Mouse (Mus musculus) neural tube, embryonic 10.5 days (tissue): ENCODE measurements at regions not wholly inside any gene's neighbourhood (a gene's known extent, or its start where the extent isn't known, plus 50 kb on each side); places are given as distances from the start of the nearest gene placed in this dataset.

Experiments
- DNase-seq: peaks from one replicate; pipeline ENCODE4 v3.0.0-alpha.2; 2017; ENCODE audit warnings: low spot score; ENCODE audit errors: extremely low spot score

GRCm38 (mm10) chr2:9791970-9792369 lies 89.1 kb upstream of the 4930412O13Rik start:
- no peak for DNase-seq

- DNase-seq, result no peak
Observed at GRCm38 (mm10) chr2:9792381-9792780, 88.7 kb upstream of the 4930412O13Rik start.

GRCm38 (mm10) chr2:9795401-9795800 lies 85.7 kb upstream of the 4930412O13Rik start:
- no peak for DNase-seq

DNA sequence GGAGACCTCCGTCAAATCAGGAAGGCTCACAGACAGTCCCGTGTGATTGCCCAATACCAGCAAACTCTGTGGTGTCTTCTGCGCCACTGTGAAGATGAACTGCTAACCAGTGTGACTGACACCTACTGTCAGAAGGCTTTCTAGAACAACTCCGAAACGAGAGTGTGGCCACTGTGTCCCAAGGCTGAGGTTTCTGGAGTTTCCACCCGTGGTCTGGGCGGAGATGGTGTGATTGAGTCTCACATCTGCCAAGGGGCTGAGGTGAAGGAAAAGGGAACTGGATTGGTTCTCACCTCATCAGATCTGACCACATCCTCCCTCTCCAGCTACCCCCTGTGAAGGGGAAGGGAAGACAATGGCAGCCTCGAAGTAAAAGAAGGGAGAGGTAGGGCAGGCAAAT lies 79.6 kb upstream of the 4930412O13Rik start:
- no peak for DNase-seq

GRCm38 (mm10) chr2:9804306-9804705 lies 76.7 kb upstream of the 4930412O13Rik start:
- no peak for DNase-seq

GRCm38 (mm10) chr2:9805590-9805989 lies 75.5 kb upstream of the 4930412O13Rik start:
- no peak for DNase-seq
